Mouse (Mus musculus): ENCODE results near the gene Chit1. TPM values are rescaled to one million over a fixed set of nuclear protein-coding genes. Genes with fewer than 3 reads are reported as not detected.

Gene Chit1
- polyA plus RNA-seq, 1 experiment from 2014 or later = not detected

- H3K9ac ChIP-seq (replicated peaks; ENCODE audit: low read depth, low read length) = peak overlapping the region; percentile 84
- H3K4me2 ChIP-seq (ENCODE audit: low read length) = peak overlapping the region; percentile 54
- H3K27ac ChIP-seq (ENCODE audit: low read length) = peak overlapping the region; percentile 41
- no peaks in the 10 kb centered on the region for H3K27me3 ChIP-seq (replicated peaks; ENCODE audit: control insufficient read depth, insufficient read depth, low read length)
- H3K36me3 ChIP-seq (ENCODE audit: control insufficient read depth, insufficient read depth) = peaks cover 3% of the 10 kb centered on the region; the same call in 1 of the 2 replicates
- ATAC-seq = peak; percentile 12
- no peaks in the 10 kb centered on the region for H3K9me3 ChIP-seq (ENCODE audit: control insufficient read depth, low read length)
- peak overlapping the region; percentile 88 for H3K4me3 ChIP-seq (replicated peaks; ENCODE audit: low read length)
- 2% methylated on average over 19 of the region's 19 CpGs for WGBS
- peaks cover 48% of the 10 kb centered on the region for H3K4me1 ChIP-seq (replicated peaks; ENCODE audit: control insufficient read depth, insufficient read depth, low read length)
Observed at GRCm38 (mm10) chr1:134078061-134078795, 32.8 kb upstream of the Chit1 start.

- Histone ChIP-seq H3K27me3 (replicated peaks; ENCODE audit: control insufficient read depth, insufficient read depth, low read length) (no peaks in the 10 kb centered on the region), H3K4me2 (ENCODE audit: low read length) (peak within 1 kb of the TSS; percentile 54), H3K36me3 (ENCODE audit: control insufficient read depth, insufficient read depth) (peaks cover 3% of the 10 kb centered on the region; the same call in 1 of the 2 replicates), H3K9me3 (ENCODE audit: control insufficient read depth, low read length) (no peaks in the 10 kb centered on the region), H3K27ac (ENCODE audit: low read length) (peak within 1 kb of the TSS; percentile 81), H3K4me3 (replicated peaks; ENCODE audit: low read length) (peak within 1 kb of the TSS; percentile 88), H3K4me1 (replicated peaks; ENCODE audit: control insufficient read depth, insufficient read depth, low read length) (peaks cover 48% of the 10 kb centered on the region), H3K9ac (replicated peaks; ENCODE audit: low read depth, low read length) (peak within 1 kb of the TSS; percentile 84)
- ATAC-seq = peak; percentile 95
- WGBS = 0% methylated on average over 52 of the region's 62 CpGs
Observed at GRCm38 (mm10) chr1:134078802-134079476, 32.1 kb upstream of the Chit1 start, which contains the start of gene Btg2. Btg2 (minus strand) TSS chr1:134079120.

- H3K27me3 ChIP-seq (replicated peaks; ENCODE audit: control insufficient read depth, insufficient read depth, low read length) = no peaks in the 10 kb centered on the region
- peak overlapping the region; percentile 54 for H3K4me2 ChIP-seq (ENCODE audit: low read length)
- peak overlapping the region; percentile 81 for H3K27ac ChIP-seq (ENCODE audit: low read length)
- peak overlapping the region; percentile 88 for H3K4me3 ChIP-seq (replicated peaks; ENCODE audit: low read length)
- ATAC-seq = peak; percentile 13; the same call in 1 of the 2 replicates
- peak overlapping the region; percentile 84 for H3K9ac ChIP-seq (replicated peaks; ENCODE audit: low read depth, low read length)
- peaks cover 2% of the 10 kb centered on the region; the same call in 1 of the 2 replicates for H3K36me3 ChIP-seq (ENCODE audit: control insufficient read depth, insufficient read depth)
- 3% methylated on average over 9 of the region's 9 CpGs for WGBS
- no peaks in the 10 kb centered on the region for H3K9me3 ChIP-seq (ENCODE audit: control insufficient read depth, low read length)
- peaks cover 46% of the 10 kb centered on the region for H3K4me1 ChIP-seq (replicated peaks; ENCODE audit: control insufficient read depth, insufficient read depth, low read length)
Observed at GRCm38 (mm10) chr1:134079477-134080163, 31.4 kb upstream of the Chit1 start.

GRCm38 (mm10) chr1:134080406-134080805 is 30.6 kb upstream of the Chit1 start:
- H3K4me2 ChIP-seq (ENCODE audit: low read length) = no peak overlapping the region
- no peaks in the 10 kb centered on the region for H3K36me3 ChIP-seq (ENCODE audit: control insufficient read depth, insufficient read depth)
- H3K27ac ChIP-seq (ENCODE audit: low read length) = no peak overlapping the region
- no peak overlapping the region for H3K9ac ChIP-seq (replicated peaks; ENCODE audit: low read depth, low read length)
- no peak overlapping the region for H3K4me3 ChIP-seq (replicated peaks; ENCODE audit: low read length)
- H3K4me1 ChIP-seq (replicated peaks; ENCODE audit: control insufficient read depth, insufficient read depth, low read length) = peaks cover 40% of the 10 kb centered on the region
- H3K9me3 ChIP-seq (ENCODE audit: control insufficient read depth, low read length) = no peaks in the 10 kb centered on the region
- 75% methylated on average over 4 of the region's 4 CpGs for WGBS
- no peaks in the 10 kb centered on the region for H3K27me3 ChIP-seq (replicated peaks; ENCODE audit: control insufficient read depth, insufficient read depth, low read length)
- ATAC-seq = no peak

GRCm38 (mm10) chr1:134080881-134081450 is 30.1 kb upstream of the Chit1 start:
- Histone ChIP-seq H3K4me3 (replicated peaks; ENCODE audit: low read length) (no peak overlapping the region), H3K4me2 (ENCODE audit: low read length) (no peak overlapping the region), H3K27me3 (replicated peaks; ENCODE audit: control insufficient read depth, insufficient read depth, low read length) (no peaks in the 10 kb centered on the region), H3K9me3 (ENCODE audit: control insufficient read depth, low read length) (no peaks in the 10 kb centered on the region), H3K9ac (replicated peaks; ENCODE audit: low read depth, low read length) (no peak overlapping the region), H3K27ac (ENCODE audit: low read length) (no peak overlapping the region), H3K4me1 (replicated peaks; ENCODE audit: control insufficient read depth, insufficient read depth, low read length) (peaks cover 36% of the 10 kb centered on the region), H3K36me3 (ENCODE audit: control insufficient read depth, insufficient read depth) (no peaks in the 10 kb centered on the region)
- WGBS = 92% methylated on average over 5 of the region's 5 CpGs
- ATAC-seq = no peak

- Histone ChIP-seq H3K27me3 (replicated peaks; ENCODE audit: control insufficient read depth, insufficient read depth, low read length) (no peaks in the 10 kb centered on the region), H3K4me1 (replicated peaks; ENCODE audit: control insufficient read depth, insufficient read depth, low read length) (peaks cover 31% of the 10 kb centered on the region), H3K4me2 (ENCODE audit: low read length) (no peak overlapping the region), H3K27ac (ENCODE audit: low read length) (no peak overlapping the region), H3K9me3 (ENCODE audit: control insufficient read depth, low read length) (no peaks in the 10 kb centered on the region), H3K36me3 (ENCODE audit: control insufficient read depth, insufficient read depth) (no peaks in the 10 kb centered on the region), H3K4me3 (replicated peaks; ENCODE audit: low read length) (no peak overlapping the region), H3K9ac (replicated peaks; ENCODE audit: low read depth, low read length) (no peak overlapping the region)
- no peak for ATAC-seq
- WGBS = 59% methylated on average over 11 of the region's 11 CpGs
Observed at GRCm38 (mm10) chr1:134082987-134083516, 28.0 kb upstream of the Chit1 start.

- 84% methylated on average over 8 of the region's 8 CpGs for WGBS
- no peak for ATAC-seq
- Histone ChIP-seq H3K27me3 (replicated peaks; ENCODE audit: control insufficient read depth, insufficient read depth, low read length) (no peaks in the 10 kb centered on the region), H3K9ac (replicated peaks; ENCODE audit: low read depth, low read length) (no peak overlapping the region), H3K4me1 (replicated peaks; ENCODE audit: control insufficient read depth, insufficient read depth, low read length) (peaks cover 28% of the 10 kb centered on the region), H3K4me3 (replicated peaks; ENCODE audit: low read length) (no peak overlapping the region), H3K4me2 (ENCODE audit: low read length) (no peak overlapping the region), H3K27ac (ENCODE audit: low read length) (no peak overlapping the region), H3K36me3 (ENCODE audit: control insufficient read depth, insufficient read depth) (no peaks in the 10 kb centered on the region), H3K9me3 (ENCODE audit: control insufficient read depth, low read length) (no peaks in the 10 kb centered on the region)
Observed at GRCm38 (mm10) chr1:134083676-134084075, 27.4 kb upstream of the Chit1 start.

- Histone ChIP-seq H3K9me3 (ENCODE audit: control insufficient read depth, low read length) (no peaks in the 10 kb centered on the region), H3K4me1 (replicated peaks; ENCODE audit: control insufficient read depth, insufficient read depth, low read length) (peaks cover 28% of the 10 kb centered on the region), H3K27me3 (replicated peaks; ENCODE audit: control insufficient read depth, insufficient read depth, low read length) (no peaks in the 10 kb centered on the region), H3K9ac (replicated peaks; ENCODE audit: low read depth, low read length) (no peak overlapping the region), H3K27ac (ENCODE audit: low read length) (no peak overlapping the region), H3K36me3 (ENCODE audit: control insufficient read depth, insufficient read depth) (no peaks in the 10 kb centered on the region), H3K4me2 (ENCODE audit: low read length) (no peak overlapping the region), H3K4me3 (replicated peaks; ENCODE audit: low read length) (no peak overlapping the region)
- ATAC-seq = no peak
- 54% methylated on average over 3 of the region's 3 CpGs for WGBS
Observed at GRCm38 (mm10) chr1:134084128-134084527, 26.9 kb upstream of the Chit1 start.
